Mouse (Mus musculus) neural tube, embryonic 13.5 days (tissue): ENCODE results near the gene Fam114a2. TPM values are rescaled to one million over a fixed set of nuclear protein-coding genes. Genes with fewer than 3 reads are reported as not detected.
"Not testable (repeated sequence)": the region's sequence is repeated elsewhere in the genome, so short reads cannot be mapped to it uniquely, and the experiment has no call there.

Experiments used
- ATAC-seq: fragments of 200-750 bp; cut with Nextera tagmentation; 2 replicates; pipeline ENCODE4 v1.8.0; 2017; ENCODE audit warnings: low read depth, mild to moderate bottlenecking, moderate TSS enrichment, moderate library complexity
- H3K27ac ChIP-seq: fragments of 300-500 bp; sonication (generic); replicated peaks from 2 replicates; pipeline ENCODE4 v1.5.1; 2015; ENCODE audit warnings: moderate library complexity, mild to moderate bottlenecking, inconsistent platforms
- H3K27me3 ChIP-seq: fragments of 300-500 bp; sonication (generic); 2 replicates; pipeline ENCODE4 v1.6.1; 2015; ENCODE audit warnings: mild to moderate bottlenecking, inconsistent platforms
- H3K36me3 ChIP-seq: fragments of 300-500 bp; sonication (generic); 2 replicates; pipeline ENCODE4 v1.6.1; 2015; ENCODE audit warnings: mild to moderate bottlenecking, inconsistent platforms
- H3K4me1 ChIP-seq: fragments of 300-500 bp; sonication (generic); replicated peaks from 2 replicates; pipeline ENCODE4 v1.6.1; 2015; ENCODE audit warnings: inconsistent platforms
- H3K4me2 ChIP-seq: fragments of 300-500 bp; sonication (generic); 2 replicates; pipeline ENCODE4 v1.6.1; 2015; ENCODE audit warnings: inconsistent platforms, mild to moderate bottlenecking, moderate library complexity
- H3K4me3 ChIP-seq: fragments of 300-500 bp; sonication (generic); 2 replicates; pipeline ENCODE4 v1.5.1; 2015; ENCODE audit warnings: mild to moderate bottlenecking, inconsistent platforms
- H3K9ac ChIP-seq: fragments of 300-500 bp; sonication (generic); 2 replicates; pipeline ENCODE4 v1.6.1; 2015; ENCODE audit warnings: moderate library complexity, mild to moderate bottlenecking, inconsistent platforms
- H3K9me3 ChIP-seq: fragments of 300-500 bp; sonication (generic); 2 replicates; pipeline ENCODE4 v1.6.1; 2016; ENCODE audit warnings: inconsistent platforms
- WGBS: fragments of 180-500 bp; shearing (Covaris S2); methylation state at CpG from one replicate; pipeline ENCODE4 v1.1.7; 2015; 5-methylcytosine and 5-hydroxymethylcytosine counted together
- polyA plus RNA-seq: library from polyadenylated mRNA; unstranded; fragments of >200 nt; fragmentation: Nextera tagmentation; extraction: Ambion mirVana; gene quantifications from 2 replicates; pipeline ENCODE4 v1.2.1, GENCODE M21; 2015

Gene Fam114a2
- 91.6 and 100 TPM in 2 replicates for polyA plus RNA-seq

DNA sequence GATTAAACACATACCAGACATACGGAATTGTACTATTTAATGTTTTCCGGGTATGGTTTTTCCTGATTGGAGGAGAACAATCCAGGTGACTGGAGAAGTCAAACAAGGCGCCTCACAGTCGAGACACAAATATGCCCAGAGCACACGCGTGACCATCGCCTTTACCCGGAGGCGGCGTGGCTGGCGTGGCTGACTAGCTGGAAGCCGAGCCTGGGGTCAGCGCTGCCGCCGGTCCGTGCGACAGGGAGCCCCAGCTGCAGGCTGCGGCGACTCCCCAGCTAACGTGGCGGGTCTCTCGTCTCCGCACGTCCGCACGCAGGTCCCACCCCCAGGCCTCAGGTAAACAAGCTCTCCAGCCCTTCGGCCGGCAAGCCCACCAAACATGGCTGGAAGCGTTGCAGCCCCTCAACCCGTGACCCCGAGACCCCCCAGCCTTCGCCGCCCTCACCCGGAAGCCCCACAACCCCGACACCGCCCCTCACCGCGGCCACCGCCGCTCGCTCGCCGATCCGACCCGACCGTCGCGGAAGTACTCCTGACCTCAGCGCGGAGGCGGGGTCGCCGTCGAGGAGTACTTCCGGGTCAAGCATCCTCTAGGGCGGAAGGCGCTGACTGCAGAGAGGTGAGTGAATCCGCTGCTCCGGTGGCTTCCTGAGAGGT is at the start of gene Fam114a2, which contains the start of gene Mfap3:
Fam114a2 (minus strand) TSS at position 527 of the 660 bp plus-strand sequence.
Mfap3 (plus strand) TSS at position 574 of the 660 bp plus-strand sequence.
- Histone ChIP-seq H3K4me1 (peaks cover 32% of the 10 kb centered on the region), H3K27ac (peak within 1 kb of the TSS; percentile 85), H3K4me3 (peak within 1 kb of the TSS; percentile 93), H3K4me2 (peak within 1 kb of the TSS; percentile 76), H3K9me3 (no peaks in the 10 kb centered on the region), H3K36me3 (peaks cover 28% of the 10 kb centered on the region), H3K9ac (peak within 1 kb of the TSS; percentile 91), H3K27me3 (no peaks in the 10 kb centered on the region)
- peak; percentile 97 for ATAC-seq
- WGBS: under 1% methylated on average over 59 of the region's 59 CpGs

DNA sequence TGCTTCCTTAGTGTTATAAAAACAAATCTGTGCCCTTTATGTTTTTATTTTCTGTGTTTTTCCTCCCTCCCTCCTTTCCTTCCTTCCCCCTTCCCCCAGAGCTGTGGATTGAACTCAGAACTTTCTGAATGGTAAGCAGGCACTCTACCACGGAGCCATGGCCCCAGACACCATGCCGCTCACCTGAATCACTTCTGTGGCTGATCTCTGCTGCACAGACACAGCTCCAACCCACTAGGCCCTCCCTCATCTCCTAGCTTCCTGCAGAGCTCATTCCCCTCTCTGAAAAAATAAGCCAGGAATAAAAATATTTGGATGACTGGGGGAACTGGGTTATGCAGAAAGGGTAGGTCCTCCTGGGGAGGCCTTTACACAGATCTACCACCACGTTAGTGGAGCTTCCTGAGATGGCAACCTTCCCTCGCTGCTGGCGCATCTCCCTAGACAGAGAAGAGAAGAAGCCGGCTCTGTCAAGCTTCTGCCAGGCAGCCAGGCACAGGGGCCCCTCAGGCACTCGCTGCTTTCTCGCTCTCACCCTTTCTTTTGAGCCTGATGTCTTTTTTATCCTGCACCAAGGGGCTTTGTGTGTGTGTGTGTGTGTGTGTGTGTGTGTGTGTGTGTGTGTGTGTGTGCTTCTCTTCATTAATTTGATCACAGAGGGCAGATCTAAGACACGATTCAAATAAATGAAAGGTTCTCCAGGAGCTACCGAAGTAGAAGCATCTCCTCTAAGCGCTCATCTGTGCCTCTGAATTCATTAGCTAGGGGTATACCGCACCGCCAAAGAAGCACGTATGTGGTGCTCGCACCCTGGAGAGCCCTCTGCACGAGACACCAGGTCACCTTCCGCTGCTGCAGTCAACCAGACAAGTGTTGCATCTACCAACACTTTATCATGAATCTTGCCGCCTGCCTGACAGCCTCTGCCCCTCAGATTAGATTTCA is 47.9 kb upstream of the Fam114a2 start:
- Histone ChIP-seq H3K9ac (0 out of 2 replicates have a peak overlapping the region, but pooled peaks have one; percentile 18), H3K36me3 (no peaks in the 10 kb centered on the region), H3K27me3 (no peaks in the 10 kb centered on the region), H3K27ac (peak overlapping the region; percentile 28; the same call in 1 of the 2 replicates), H3K4me2 (peak overlapping the region; percentile 2; the same call in 1 of the 2 replicates), H3K4me1 (peaks cover 15% of the 10 kb centered on the region), H3K9me3 (peaks cover 3% of the 10 kb centered on the region; the same call in 1 of the 2 replicates), H3K4me3 (no peak overlapping the region)
- ATAC-seq: no peak
- WGBS: 31% methylated on average over 18 of the region's 18 CpGs

DNA sequence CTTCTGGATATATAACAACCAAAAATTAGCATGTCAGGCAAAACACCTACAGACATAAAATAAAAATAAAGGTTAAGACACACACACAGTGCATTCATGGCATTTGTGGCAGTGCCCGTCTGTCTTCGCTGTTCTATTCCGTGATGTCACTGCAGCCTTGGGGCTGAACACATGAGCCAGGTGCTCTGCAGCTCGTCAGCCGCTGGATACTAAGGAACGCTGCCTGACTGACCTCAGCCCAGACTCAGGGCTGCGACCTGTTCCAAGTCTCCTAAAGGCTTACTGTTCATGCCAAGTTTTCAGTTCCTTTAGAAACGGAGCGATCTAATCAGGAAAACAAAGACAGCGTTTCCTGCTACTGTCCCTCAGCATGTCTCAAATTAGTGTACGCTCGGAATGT is 46.1 kb upstream of the Fam114a2 start:
- Histone ChIP-seq H3K4me1 (peaks cover 15% of the 10 kb centered on the region), H3K9ac (no peak overlapping the region), H3K4me2 (no peak overlapping the region), H3K27ac (no peak overlapping the region), H3K4me3 (no peak overlapping the region), H3K9me3 (no peaks in the 10 kb centered on the region), H3K36me3 (no peaks in the 10 kb centered on the region), H3K27me3 (no peaks in the 10 kb centered on the region)
- ATAC-seq: no peak
- 68% methylated on average over 12 of the region's 12 CpGs for WGBS

DNA sequence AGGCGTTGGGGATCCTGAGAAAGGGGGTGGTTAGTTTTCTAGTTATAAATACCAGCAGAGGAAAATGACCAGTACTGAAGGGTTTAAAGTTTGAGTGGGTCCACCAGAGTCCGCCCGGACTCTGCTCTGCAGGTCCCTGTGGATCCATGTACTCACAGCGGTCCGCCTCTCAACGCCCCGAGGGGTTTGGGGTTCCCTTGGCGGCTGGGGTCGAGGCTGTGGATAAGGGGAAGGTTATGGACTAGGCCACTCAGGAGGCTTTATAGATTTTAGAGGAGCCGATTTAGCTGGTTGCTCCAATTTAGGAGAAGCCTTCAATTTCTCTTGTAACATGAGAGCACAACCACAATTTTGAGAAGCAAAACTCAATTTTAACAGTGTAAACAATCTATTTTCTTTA is 39.5 kb upstream of the Fam114a2 start:
- not testable (repeated sequence) for H3K9me3 ChIP-seq, H3K27ac ChIP-seq, H3K4me2 ChIP-seq, H3K36me3 ChIP-seq, ATAC-seq, H3K4me1 ChIP-seq, H3K4me3 ChIP-seq, H3K27me3 ChIP-seq, H3K9ac ChIP-seq
- whole genome bisulfite sequencing: 83% methylated on average over 10 of the region's 10 CpGs

DNA sequence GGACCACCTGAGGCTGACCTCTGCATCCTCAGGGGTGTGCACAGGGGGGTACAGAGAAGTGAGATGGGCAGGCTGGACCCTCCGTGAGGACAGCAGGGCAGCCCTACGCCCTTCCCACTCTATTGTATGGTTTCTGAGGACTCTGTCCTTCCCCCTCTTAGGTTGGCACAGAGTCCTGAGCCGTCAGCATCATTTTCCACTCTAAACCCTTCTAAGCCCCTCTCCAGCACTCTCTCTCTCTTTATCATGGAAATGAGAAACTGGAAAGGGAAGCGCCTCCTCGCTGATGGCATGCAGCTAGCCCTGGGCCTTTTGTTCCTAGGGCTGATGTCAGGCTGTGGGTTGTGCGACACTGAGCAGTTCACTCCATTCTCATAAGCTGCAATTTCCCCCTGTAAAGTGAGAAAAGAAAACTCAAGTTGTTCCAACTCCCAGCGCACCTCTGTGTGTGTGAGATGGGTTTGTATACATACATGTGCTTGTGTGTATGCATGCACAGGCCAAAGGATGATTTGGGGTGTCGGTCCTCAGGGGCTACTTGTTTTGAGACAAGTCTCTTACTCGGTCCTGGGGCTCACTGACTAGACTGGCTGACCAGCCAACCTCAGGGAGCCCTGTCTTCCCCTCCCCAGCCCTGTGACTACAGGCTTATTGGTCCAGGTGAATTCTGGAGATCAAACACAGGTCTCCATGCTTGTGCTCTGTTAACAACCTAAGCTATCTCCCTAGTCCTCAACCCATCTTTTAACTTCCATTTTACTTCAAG is 34.8 kb upstream of the Fam114a2 start:
- Histone ChIP-seq H3K9me3 (no peaks in the 10 kb centered on the region), H3K27ac (no peak overlapping the region), H3K36me3 (no peaks in the 10 kb centered on the region), H3K4me1 (peaks cover 31% of the 10 kb centered on the region), H3K4me2 (no peak overlapping the region), H3K27me3 (peaks cover 4% of the 10 kb centered on the region), H3K4me3 (no peak overlapping the region), H3K9ac (no peak overlapping the region)
- peak; percentile 57 for ATAC-seq
- 32% methylated on average over 9 of the region's 9 CpGs for WGBS

DNA sequence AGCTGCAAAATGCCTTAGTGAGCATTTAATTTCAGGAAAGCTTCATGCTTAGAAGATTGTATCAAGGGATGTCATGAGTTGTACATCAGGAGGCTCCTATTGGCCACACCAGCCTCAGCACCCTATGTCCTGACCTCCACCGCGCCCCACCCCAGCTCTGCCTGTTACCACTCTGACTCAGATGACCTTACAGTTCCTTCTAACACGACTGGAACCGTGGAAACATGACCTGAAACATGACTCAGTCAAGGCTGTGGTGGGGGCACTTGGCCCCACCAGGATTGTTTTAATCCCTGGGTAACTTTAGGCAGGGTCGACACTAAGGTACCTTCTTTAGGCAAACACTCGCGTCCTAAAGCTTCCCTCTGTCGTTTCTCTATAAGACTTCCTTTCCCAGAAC is 32.6 kb upstream of the Fam114a2 start:
- H3K4me3 ChIP-seq: no peak overlapping the region
- no peak overlapping the region for H3K4me2 ChIP-seq
- peaks cover 44% of the 10 kb centered on the region for H3K4me1 ChIP-seq
- H3K27me3 ChIP-seq: peaks cover 4% of the 10 kb centered on the region
- no peak for ATAC-seq
- H3K27ac ChIP-seq: no peak overlapping the region
- H3K36me3 ChIP-seq: no peaks in the 10 kb centered on the region
- WGBS: 91% methylated on average over 8 of the region's 8 CpGs
- no peaks in the 10 kb centered on the region for H3K9me3 ChIP-seq
- H3K9ac ChIP-seq: no peak overlapping the region

DNA sequence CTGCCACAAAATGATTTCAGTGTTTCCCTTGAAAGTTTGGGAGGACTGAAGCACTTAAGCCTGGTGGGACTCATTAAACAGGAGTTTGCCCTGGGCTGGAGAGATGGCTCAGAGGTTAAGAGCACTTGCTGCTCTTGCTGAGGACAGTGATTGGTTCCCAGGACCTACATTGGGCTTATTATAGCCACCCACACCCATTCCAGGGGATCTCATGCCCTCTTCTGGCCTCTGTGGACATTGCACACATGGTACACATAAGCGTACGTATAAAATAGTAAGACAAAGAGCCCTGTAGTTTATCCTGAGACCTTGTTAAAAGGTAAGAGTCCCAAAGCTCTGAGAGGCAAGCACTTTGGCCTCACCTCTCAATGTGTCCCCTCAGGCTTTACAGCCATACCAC is 31.8 kb upstream of the Fam114a2 start:
- no peak overlapping the region for H3K4me3 ChIP-seq
- WGBS: 98% methylated on average over 2 of the region's 2 CpGs
- no peak for ATAC-seq

DNA sequence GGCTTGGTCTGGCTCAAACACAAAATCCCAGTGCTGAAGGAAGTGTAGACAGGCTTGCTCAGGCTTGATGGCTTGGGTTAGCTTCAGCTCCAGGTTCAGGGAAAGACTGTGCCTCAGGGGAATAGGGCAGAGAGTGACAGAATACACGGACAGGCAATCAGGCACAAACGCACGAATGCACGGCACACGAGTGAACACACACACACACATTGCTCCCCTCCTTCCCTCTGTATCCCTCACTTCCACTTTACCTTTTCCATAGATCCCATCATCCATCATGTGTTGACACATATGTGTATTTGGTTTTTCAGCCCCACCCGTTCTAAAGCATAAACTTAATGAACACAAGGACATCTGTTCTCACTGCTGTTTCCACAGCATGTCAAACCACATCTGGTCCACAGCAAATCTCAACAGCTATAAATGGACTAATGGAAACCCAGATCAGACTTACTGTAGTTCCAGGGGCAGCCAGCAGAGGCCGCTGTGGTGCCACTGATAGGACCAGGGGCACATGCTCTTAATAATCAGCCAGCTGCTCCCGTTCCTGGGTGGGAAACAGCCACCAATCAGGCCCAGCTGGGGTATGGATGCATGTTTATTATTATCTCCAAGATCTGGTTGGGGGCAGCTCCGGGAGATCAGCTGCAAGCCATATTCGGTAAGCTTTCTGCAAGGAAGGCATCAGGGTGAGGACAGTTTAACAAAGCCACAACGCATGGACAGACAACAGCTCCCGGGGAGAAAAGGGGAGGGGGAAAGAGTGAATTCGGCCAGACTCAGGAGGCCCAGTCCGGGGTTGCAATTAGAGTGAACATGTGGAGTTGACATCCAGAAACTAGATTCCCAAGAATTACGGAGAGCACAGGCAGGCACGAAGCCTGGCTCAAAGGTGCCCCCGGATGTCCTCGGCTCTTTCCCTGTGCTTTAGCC is 30.5 kb upstream of the Fam114a2 start:
- peaks cover 2% of the 10 kb centered on the region for H3K27me3 ChIP-seq
- 17% methylated on average over 18 of the region's 18 CpGs for WGBS
- peak overlapping the region; percentile 40 for H3K4me2 ChIP-seq
- no peak overlapping the region for H3K4me3 ChIP-seq
- peak overlapping the region; percentile 50; the same call in 1 of the 2 replicates for H3K9ac ChIP-seq
- no peaks in the 10 kb centered on the region for H3K9me3 ChIP-seq
- peaks cover 44% of the 10 kb centered on the region for H3K4me1 ChIP-seq
- H3K36me3 ChIP-seq: no peaks in the 10 kb centered on the region
- ATAC-seq: peak; percentile 75
- H3K27ac ChIP-seq: peak overlapping the region; percentile 69

More for the DNA sequence above, 31.8 kb upstream of the Fam114a2 start:
- Histone ChIP-seq H3K27ac (no peak overlapping the region), H3K4me2 (no peak overlapping the region), H3K27me3 (peaks cover 4% of the 10 kb centered on the region), H3K4me1 (peaks cover 44% of the 10 kb centered on the region), H3K36me3 (no peaks in the 10 kb centered on the region), H3K9me3 (no peaks in the 10 kb centered on the region), H3K9ac (no peak overlapping the region)

DNA sequence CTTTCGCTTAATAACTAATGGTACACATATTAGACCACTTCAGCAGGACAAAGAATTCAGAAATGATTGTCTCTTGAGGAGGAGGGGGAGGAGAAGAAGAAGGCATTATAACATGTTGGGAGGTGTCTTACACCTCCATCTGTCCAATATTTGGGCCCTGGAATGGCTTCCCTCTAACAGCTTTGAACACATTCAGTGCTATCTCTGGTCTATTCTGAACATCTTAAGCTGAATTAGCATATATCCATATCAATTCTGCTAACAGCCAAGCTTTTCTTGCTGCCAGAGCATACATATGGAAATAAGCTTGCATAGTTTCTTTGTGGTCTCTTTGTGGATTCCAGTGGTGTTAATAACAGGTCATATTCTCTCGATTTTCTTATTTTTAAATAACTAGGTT is 22.3 kb upstream of the Fam114a2 start:
- ATAC-seq: no peak
- H3K36me3 ChIP-seq: no peaks in the 10 kb centered on the region
- H3K4me2 ChIP-seq: no peak overlapping the region
- no peak overlapping the region for H3K9ac ChIP-seq
- H3K4me3 ChIP-seq: no peak overlapping the region
- WGBS: 87% methylated on average over 2 of the region's 2 CpGs
- no peak overlapping the region for H3K27ac ChIP-seq
- no peaks in the 10 kb centered on the region for H3K4me1 ChIP-seq
- no peaks in the 10 kb centered on the region for H3K9me3 ChIP-seq
- H3K27me3 ChIP-seq: no peaks in the 10 kb centered on the region

DNA sequence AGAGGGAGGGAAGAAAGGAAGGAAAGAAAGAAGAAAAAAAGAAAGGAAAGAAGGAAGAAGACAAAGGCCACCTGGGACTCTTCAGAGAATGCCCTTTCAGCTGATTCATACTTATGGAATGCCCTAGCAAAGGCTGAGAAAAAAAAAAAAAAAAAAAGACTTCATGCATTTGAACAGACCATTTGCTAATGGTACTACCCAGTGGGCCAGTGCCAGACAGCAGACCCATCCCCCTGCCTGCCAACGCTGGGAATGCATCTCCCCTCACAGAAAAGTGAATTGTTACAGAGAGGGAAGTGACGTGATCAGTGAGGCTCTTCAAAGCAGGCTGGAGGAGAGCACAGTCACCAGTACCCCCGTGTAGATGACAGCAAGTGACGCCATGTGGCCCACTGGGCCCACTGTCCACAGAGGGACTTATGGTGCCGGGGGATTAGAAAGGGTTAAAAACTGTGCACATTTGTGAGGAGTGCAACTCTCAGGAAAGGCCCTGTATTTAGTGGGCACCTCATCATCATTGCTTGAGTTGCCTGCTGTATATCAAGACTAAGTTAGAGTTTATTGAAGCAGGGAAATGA is 21.5 kb upstream of the Fam114a2 start:
- H3K27me3 ChIP-seq: no peaks in the 10 kb centered on the region
- H3K9me3 ChIP-seq: no peaks in the 10 kb centered on the region
- WGBS: 77% methylated on average over 5 of the region's 5 CpGs
- ATAC-seq: no peak
- no peak overlapping the region for H3K27ac ChIP-seq
- H3K9ac ChIP-seq: no peak overlapping the region
- no peak overlapping the region for H3K4me2 ChIP-seq
- no peaks in the 10 kb centered on the region for H3K36me3 ChIP-seq
- no peaks in the 10 kb centered on the region for H3K4me1 ChIP-seq
- H3K4me3 ChIP-seq: no peak overlapping the region

DNA sequence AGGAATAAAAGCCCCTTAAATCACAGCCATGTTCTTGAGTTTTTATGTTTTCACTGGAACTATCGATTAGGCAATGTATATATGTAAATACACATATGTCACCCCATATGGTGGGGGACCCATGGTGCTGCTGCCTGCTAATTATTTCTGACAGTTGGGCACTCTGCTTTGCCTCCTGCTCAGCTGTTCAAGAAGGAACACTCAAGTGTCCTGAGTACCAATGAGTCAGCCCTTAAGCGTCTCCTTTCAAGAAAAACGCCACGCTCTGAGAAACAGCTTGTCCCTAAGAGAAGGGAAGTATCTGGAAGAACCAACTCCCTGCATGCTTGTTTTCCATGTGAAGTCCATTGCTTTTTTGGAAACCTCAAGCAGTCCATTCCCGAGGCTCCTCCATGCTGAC is 17.5 kb upstream of the Fam114a2 start:
- Histone ChIP-seq H3K36me3 (peaks cover 25% of the 10 kb centered on the region), H3K4me2 (no peak overlapping the region), H3K27me3 (no peaks in the 10 kb centered on the region), H3K9me3 (no peaks in the 10 kb centered on the region), H3K9ac (no peak overlapping the region), H3K27ac (no peak overlapping the region), H3K4me1 (peaks cover 16% of the 10 kb centered on the region), H3K4me3 (no peak overlapping the region)
- WGBS: 80% methylated on average over 5 of the region's 5 CpGs
- no peak for ATAC-seq
